Mouse (Mus musculus) heart, adult 2 months (tissue): ENCODE results near the gene Pde12. TPM values are rescaled to one million over a fixed set of nuclear protein-coding genes. Genes with fewer than 3 reads are reported as not detected.
A peak's percentile ranks its signal among the peaks of the same experiment; 100 is the strongest.
"Not testable (repeated sequence)": the region's sequence is repeated elsewhere in the genome, so short reads cannot be mapped to it uniquely, and the experiment has no call there.

Experiments
- DNase-seq, 2 experiments: peaks; one replicate each; pipeline ENCODE4 v3.0.0; 2021
- H3K27ac ChIP-seq: fragments of 200-600 bp; 2 replicates; pipeline ENCODE4 v1.8.1; 2022
- H3K27me3 ChIP-seq: fragments of 200-500 bp; 2 replicates; pipeline ENCODE4 v1.6.1; 2012; ENCODE audit warnings: mild to moderate bottlenecking, low read length, inconsistent platforms, mixed read lengths; ENCODE audit not compliant: control insufficient read depth, insufficient read depth
- H3K36me3 ChIP-seq: fragments of 200-500 bp; 2 replicates; pipeline ENCODE4 v1.6.1; 2012; ENCODE audit warnings: low read length, inconsistent platforms; ENCODE audit not compliant: control insufficient read depth, insufficient read depth
- H3K4me1 ChIP-seq: fragments of 200-500 bp; 2 replicates; pipeline ENCODE4 v1.6.1; 2011; ENCODE audit warnings: low read length; ENCODE audit not compliant: control insufficient read depth, insufficient read depth
- H3K4me3 ChIP-seq: fragments of 200-600 bp; 2 replicates; pipeline ENCODE4 v1.8.1; 2022
- H3K79me2 ChIP-seq: fragments of 200-500 bp; replicated peaks from 2 replicates; pipeline ENCODE4 v1.6.1; 2012; ENCODE audit warnings: mild to moderate bottlenecking, inconsistent platforms, low read length, moderate library complexity, mixed read lengths; ENCODE audit not compliant: control insufficient read depth, insufficient read depth
- H3K9ac ChIP-seq: fragments of 200-500 bp; 2 replicates; pipeline ENCODE4 v1.6.1; 2012; ENCODE audit warnings: low read depth, mild to moderate bottlenecking, control low read depth, inconsistent platforms, low read length, mixed read lengths
- CTCF ChIP-seq: fragments of 200-600 bp; IDR thresholded peaks from 2 replicates; pipeline ENCODE4 v1.8.1; 2022; ENCODE audit warnings: antibody characterized with exemption, mild to moderate bottlenecking, moderate library complexity
- EP300 ChIP-seq: fragments of 200-500 bp; IDR thresholded peaks from 2 replicates; pipeline ENCODE4 v1.6.1; 2011; ENCODE audit warnings: low read depth, low read length, control low read depth; ENCODE audit not compliant: insufficient read depth
- POLR2A ChIP-seq: fragments of 200-500 bp; IDR thresholded peaks from 2 replicates; pipeline ENCODE4 v1.6.1; 2011; ENCODE audit warnings: mild to moderate bottlenecking, low read depth, low read length, control low read depth; ENCODE audit not compliant: insufficient read depth
- WGBS: fragments of 180-500 bp; shearing (Covaris S2); methylation state at CpG from one replicate; pipeline ENCODE4 v1.1.7; 2018; 5-methylcytosine and 5-hydroxymethylcytosine counted together
- intact Hi-C: fragments of 180-260 bp; cut with DNase I; formaldehyde crosslinking; loops from one replicate; pipeline ENCODE4 v1.15.1; 2025
- polyA plus RNA-seq: library from polyadenylated mRNA; depleted of rRNA; stranded (reverse); fragments of >200 nt; gene quantifications from 2 replicates; pipeline ENCODE4 v1.2.3, GENCODE M21; 2012
- total RNA-seq, 2 experiments: library from RNA; stranded (reverse); gene quantifications; 2 replicates each; pipeline ENCODE4 v1.2.3; 2021

Gene Pde12
- total and polyA plus RNA-seq, 3 experiments = 2.1 to 5.6 (median 5.2) TPM

- no peak for TF ChIP-seq EP300
- no peak for TF ChIP-seq CTCF
- TF ChIP-seq POLR2A = no peak
- no peaks in the 10 kb centered on the region for H3K4me1 ChIP-seq
- no peak overlapping the region for H3K27ac ChIP-seq
- no peaks in the 10 kb centered on the region for H3K79me2 ChIP-seq
- intact Hi-C loops = loop anchor here (10.0 kb wide), 1 partner anchor 61 kb away; no protein-coding TSS in a partner anchor
- 67% methylated on average over 5 of the region's 5 CpGs for WGBS
- no peak overlapping the region for H3K9ac ChIP-seq
- H3K36me3 ChIP-seq = no peaks in the 10 kb centered on the region
- no peaks in the 10 kb centered on the region for H3K27me3 ChIP-seq
- H3K4me3 ChIP-seq = no peak overlapping the region
- DNase-seq = no peak
These were observed 6.1 kb upstream of the Pde12 start for GRCm38 (mm10) chr14:26675791-26676190.

- no peak overlapping the region for H3K27ac ChIP-seq
- peak; percentile 30 to 35 for DNase-seq
- H3K4me3 ChIP-seq = no peak overlapping the region
- H3K9ac ChIP-seq = no peak overlapping the region
- 0 out of 2 replicates have a peak, but pooled peaks cover 2% of the 10 kb centered on the region for H3K36me3 ChIP-seq
- TF ChIP-seq EP300 = no peak
- peak; percentile 60 for TF ChIP-seq CTCF
- intact Hi-C loops = loop anchor here (10.0 kb wide), 1 partner anchor 61 kb away; no protein-coding TSS in a partner anchor
- no peaks in the 10 kb centered on the region for H3K79me2 ChIP-seq
- peaks cover 3% of the 10 kb centered on the region; the same call in 1 of the 2 replicates for H3K4me1 ChIP-seq
- 8% methylated on average over 12 of the region's 12 CpGs for WGBS
- H3K27me3 ChIP-seq = no peaks in the 10 kb centered on the region
These were observed 5.7 kb upstream of the Pde12 start for GRCm38 (mm10) chr14:26675371-26675770.

GRCm38 (mm10) chr14:26674476-26675169, 4.9 kb upstream of the Pde12 start:
- not testable (repeated sequence) for H3K27ac ChIP-seq, H3K4me1 ChIP-seq, H3K9ac ChIP-seq, H3K36me3 ChIP-seq, H3K79me2 ChIP-seq, H3K27me3 ChIP-seq, H3K4me3 ChIP-seq, DNase-seq
- WGBS = 84% methylated on average over 2 of the region's 2 CpGs
- intact Hi-C loops = loop anchor here (10.0 kb wide), 1 partner anchor 60 kb away; no protein-coding TSS in a partner anchor

GRCm38 (mm10) chr14:26671870-26672615, 2.4 kb upstream of the Pde12 start:
- not testable (repeated sequence) for DNase-seq, H3K4me3 ChIP-seq, H3K79me2 ChIP-seq, H3K27me3 ChIP-seq, H3K27ac ChIP-seq, H3K36me3 ChIP-seq, H3K4me1 ChIP-seq, H3K9ac ChIP-seq
- intact Hi-C loops = loop anchor here (10.0 kb wide), 1 partner anchor 57 kb away; no protein-coding TSS in a partner anchor
- WGBS = 63% methylated on average over 17 of the region's 17 CpGs

- intact Hi-C loops = loop anchor here (10.0 kb wide), 1 partner anchor 56 kb away; no protein-coding TSS in a partner anchor
- no peak overlapping the region for H3K4me3 ChIP-seq
- H3K27me3 ChIP-seq = no peaks in the 10 kb centered on the region
- peaks cover 9% of the 10 kb centered on the region for H3K36me3 ChIP-seq
- H3K79me2 ChIP-seq = no peaks in the 10 kb centered on the region; the same call in 1 of the 2 replicates
- no peak overlapping the region for H3K27ac ChIP-seq
- TF ChIP-seq POLR2A (no peak), CTCF (no peak), EP300 (no peak)
- peaks cover 4% of the 10 kb centered on the region for H3K4me1 ChIP-seq
- DNase-seq = no peak
- H3K9ac ChIP-seq = no peak overlapping the region
These were observed 1.3 kb upstream of the Pde12 start for GRCm38 (mm10) chr14:26670964-26671363.

- Histone ChIP-seq H3K79me2 (peaks cover 1% of the 10 kb centered on the region; the same call in 1 of the 2 replicates), H3K36me3 (peaks cover 9% of the 10 kb centered on the region), H3K4me3 (peak overlapping the region; percentile 58), H3K4me1 (peaks cover 4% of the 10 kb centered on the region), H3K9ac (peak overlapping the region; percentile 86), H3K27me3 (no peaks in the 10 kb centered on the region), H3K27ac (peak overlapping the region; percentile 99)
- WGBS = under 1% methylated on average over 73 of the region's 73 CpGs
- DNase-seq = peak; percentile 16 to 29
- intact Hi-C loops = loop anchor here (1.0 to 5.0 kb wide), 3 partner anchors 30 to 176 kb away; partner anchors contain the start of gene Arf4
- TF ChIP-seq CTCF (no peak), EP300 (no peak), POLR2A (no peak)
These were observed 1.1 kb downstream of the Pde12 start for GRCm38 (mm10) chr14:26668371-26669291.
